Mouse (Mus musculus): ENCODE measurements around the gene Cmpk2. TPM values are rescaled to one million over a fixed set of nuclear protein-coding genes. Genes with fewer than 3 reads are reported as not detected.
"Not testable (repeated sequence)": the region's sequence is repeated elsewhere in the genome, so short reads cannot be mapped to it uniquely, and the experiment has no call there.

Gene Cmpk2
- total RNA-seq (2015; ENCODE audit: low replicate concordance): 85.9 and 123 TPM in 2 replicates
- 86.0 and 87.0 TPM in 2 replicates for total RNA-seq (2017; ENCODE audit: low replicate concordance)

DNA sequence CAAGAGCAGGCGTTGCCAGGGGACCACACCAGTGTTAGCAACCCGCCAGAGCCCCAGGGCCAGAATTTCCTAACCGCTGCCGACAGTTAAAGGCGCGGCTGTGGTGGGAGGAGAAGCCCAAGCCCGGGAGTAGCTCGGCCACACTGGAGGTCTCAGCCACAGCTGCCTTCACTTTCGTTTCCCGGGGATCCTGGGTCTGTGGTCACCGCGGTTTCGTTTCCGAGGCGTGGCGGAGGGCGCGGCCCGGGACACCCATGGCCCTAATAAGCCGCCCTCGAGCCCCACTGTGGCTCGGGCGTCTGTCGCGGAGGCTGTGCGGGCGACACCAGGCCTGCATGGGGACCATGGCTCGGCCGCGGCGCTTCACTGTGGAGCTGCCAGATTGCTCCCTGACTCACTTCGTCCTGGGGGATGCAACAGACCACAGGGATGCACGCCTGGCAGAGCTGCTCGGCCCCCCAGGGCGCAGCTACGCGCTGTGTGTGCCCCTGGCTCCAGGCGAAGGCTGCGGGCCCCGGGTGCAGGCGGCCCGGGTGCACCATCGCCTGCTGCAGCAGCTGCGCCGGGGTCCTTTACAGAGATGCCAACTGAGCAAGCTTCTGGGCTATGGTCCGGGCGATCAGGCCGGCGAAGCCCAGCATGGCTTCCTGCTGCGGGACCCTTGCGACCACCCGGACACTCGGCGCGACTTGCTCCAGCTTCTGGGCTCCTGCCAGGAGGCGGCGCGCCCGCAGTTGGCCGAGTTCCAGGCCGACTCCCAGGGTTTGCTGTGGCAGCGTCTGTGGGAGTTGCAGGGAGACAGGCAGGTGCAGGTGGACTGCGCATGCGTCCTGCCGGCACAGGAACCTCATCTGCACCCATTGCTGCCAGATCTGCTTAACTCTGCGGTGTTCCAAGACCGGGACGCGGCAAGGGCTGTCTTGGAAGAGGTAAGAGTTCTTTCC is at the start of gene Cmpk2:
Gene Cmpk2, plus strand, starts transcription at position 107 of the 944 bp plus-strand sequence.
- ATAC-seq (replicated peaks; ENCODE audit: low FRiP score, poor library complexity, severe bottlenecking): peak; percentile 73

DNA sequence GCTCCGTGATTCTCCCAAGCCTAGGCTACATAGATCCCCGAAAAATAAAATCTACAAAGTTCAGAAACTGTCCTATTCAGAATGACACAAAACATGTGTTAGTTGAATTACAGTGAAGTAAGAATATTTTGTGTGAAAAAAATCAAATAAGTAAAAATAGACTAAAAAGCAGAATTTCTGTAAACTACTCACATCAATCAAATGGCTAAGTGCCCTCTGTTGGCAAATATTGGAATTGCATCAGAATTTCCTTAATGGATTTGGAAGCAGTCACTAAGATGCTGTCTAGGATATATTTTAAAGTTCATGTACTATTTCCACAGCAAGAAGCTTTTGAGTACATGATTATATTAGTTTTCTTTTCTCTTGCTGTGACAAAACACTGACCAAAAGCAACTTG is 44.2 kb upstream of the Cmpk2 start:
- peak; percentile 71 for ATAC-seq (replicated peaks; ENCODE audit: low FRiP score, poor library complexity, severe bottlenecking)

DNA sequence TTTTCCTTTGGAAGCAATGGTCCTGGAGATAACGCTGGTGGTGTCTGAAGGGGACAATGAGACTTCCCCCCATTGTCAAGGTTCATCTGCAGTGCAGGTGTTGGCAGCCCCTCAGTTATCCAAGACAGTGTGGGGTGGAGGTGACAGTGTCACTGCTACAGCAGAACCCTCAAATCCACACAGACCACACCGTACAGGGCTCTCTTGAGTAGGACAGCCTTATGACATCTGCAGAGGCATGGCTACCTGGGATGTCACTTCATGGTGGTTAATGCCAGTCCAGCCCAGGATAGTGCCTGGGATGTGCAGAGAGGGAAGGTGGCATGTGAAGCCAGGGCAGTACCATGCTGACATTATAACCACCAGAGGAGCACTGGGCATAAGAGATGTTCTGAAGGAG is 40.2 kb upstream of the Cmpk2 start:
- not testable (repeated sequence) for ATAC-seq (replicated peaks; ENCODE audit: low FRiP score, poor library complexity, severe bottlenecking)

DNA sequence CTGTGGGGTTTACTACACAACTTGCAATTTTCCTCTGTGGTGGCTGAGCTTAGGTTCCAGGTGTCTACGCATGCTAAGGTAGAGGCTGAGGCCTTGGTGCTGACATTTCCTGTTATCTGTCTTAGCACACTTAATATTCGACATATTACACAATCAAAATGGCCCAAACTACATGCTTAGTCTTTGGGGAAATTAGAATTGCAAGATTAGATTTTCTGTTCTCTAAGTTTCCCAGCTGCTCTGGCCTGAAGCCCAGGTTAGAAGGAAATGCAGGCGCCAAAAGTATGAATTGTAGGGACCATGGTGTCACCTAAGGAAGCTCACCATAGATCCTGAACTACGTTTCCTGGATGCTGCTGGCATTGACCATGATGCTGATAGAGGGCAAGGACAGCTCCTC is 32.7 kb upstream of the Cmpk2 start:
- no peak for ATAC-seq (replicated peaks; ENCODE audit: low FRiP score, poor library complexity, severe bottlenecking)

DNA sequence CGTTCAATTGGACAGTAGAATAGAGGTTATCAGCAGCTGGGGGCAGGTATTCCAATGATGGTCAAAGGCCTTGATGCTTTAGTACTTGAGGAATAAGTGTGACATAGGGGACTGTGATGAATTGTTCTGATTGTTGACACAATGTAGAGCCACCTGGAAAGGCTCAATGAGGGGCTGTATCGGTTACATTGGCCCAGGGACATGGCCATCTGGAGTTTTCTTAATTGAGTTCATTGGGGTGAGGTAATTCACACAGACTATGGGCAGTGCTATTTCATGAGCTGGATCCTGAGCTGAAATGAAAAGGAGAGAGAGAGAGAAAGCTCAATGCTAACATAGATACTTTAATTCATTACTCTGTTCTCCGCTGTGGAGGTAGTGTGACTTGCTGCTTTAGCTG is 31.1 kb upstream of the Cmpk2 start:
- no peak for ATAC-seq (replicated peaks; ENCODE audit: low FRiP score, poor library complexity, severe bottlenecking)

DNA sequence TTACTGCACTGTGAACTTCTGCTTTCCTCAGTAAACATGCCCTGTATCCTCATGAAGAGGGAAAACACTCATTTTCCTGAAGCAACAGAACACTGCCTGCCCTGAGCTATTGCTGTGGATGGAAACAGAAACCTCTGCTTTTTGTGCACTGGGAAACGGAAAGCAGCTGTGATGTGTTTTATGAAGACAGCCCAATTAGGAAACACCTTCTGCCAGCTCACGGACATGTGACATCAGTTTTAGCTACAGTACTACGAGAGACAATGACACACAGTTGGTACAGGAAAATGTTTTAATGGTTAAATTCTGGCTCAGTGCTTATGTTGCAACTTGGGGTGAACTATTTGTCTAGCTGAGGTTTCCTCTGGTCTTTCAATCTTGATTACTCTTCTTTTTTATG is 29.6 kb upstream of the Cmpk2 start:
- no peak for ATAC-seq (replicated peaks; ENCODE audit: low FRiP score, poor library complexity, severe bottlenecking)

DNA sequence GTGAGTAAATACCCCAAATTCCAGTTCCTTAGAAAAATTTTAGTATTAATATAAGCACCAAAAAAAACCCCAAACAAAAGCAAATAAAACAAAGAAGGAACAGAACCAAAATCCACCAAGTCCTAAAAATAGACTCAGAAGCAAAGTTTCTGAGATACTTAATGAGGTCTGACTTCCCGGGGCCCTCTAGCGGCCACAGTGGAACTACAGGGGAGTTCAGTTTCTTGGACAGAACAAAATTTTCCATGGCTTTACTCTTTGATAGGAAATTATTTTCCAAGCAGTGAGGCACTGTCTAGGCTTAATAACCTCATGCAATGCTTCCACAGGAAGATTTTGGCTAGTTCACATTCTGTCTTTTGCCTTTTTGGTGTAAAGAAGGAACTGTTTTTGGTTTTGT is 24.9 kb upstream of the Cmpk2 start:
- no peak for ATAC-seq (replicated peaks; ENCODE audit: low FRiP score, poor library complexity, severe bottlenecking)

DNA sequence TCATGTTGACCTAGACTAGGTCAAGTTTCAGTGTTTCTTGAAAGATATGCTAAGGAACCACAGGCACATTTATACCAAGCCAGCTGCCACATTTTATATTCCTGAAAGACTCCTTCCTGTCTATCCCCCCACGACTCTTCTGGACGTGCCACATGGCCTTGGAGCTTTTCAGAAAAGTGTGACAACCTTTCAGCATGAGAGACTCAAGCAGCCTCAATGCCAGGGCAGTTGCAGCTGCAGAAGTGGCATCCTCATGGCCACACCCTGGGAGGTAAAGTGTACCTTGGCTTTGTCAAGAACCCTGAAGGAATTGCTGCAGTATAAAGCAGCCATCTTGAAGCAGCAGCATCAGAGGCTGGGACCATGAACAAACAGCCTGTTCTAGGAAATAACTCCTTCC is 24.5 kb upstream of the Cmpk2 start:
- no peak for ATAC-seq (replicated peaks; ENCODE audit: low FRiP score, poor library complexity, severe bottlenecking)

DNA sequence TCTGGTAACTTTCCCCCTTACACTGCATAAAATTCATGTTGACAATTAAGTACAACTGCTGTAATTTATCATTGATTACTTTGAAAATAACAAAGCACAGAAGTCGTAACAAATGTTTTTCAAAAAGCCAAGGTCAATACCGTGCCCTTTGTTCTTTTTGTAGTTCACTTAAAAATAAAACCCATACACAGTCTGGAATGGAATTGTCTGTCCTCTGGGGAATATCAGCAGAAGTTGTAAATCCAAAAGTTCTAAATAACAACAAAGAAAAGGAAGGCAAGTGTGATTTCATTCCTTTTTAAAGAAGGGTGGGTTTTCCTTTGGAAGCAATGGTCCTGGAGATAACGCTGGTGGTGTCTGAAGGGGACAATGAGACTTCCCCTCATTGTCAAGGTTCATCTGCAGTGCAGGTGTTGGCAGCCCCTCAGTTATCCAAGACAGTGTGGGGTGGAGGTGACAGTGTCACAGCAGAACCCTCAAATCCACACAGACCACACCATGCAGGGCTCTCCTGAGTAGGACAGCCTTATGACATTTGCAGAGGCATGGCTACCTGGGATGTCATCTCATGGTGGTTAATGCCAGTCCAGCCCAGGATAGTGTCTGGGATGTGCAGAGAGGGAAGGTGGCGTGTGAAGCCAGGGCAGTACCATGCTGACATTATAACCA is 22.5 kb upstream of the Cmpk2 start:
- ATAC-seq (replicated peaks; ENCODE audit: low FRiP score, poor library complexity, severe bottlenecking): no peak

DNA sequence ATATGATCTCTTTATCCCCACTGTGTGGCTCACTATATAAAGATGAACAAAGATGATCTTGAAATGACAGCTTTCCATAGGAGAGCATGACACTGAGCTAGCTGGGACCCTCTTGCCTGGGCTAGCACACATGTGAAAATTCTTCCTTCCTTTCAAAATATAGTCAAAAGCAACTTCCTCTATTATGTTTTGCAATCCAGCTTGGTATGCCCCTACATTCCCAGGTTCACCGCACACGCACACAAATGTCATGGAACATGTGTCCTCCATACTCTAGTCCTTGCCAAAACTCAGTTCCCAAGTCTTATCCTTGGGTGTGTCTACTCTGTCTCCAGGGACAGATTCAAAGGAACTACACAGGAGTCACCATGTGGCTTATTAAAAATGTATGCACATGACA is 19.5 kb upstream of the Cmpk2 start:
- no peak for ATAC-seq (replicated peaks; ENCODE audit: low FRiP score, poor library complexity, severe bottlenecking)

DNA sequence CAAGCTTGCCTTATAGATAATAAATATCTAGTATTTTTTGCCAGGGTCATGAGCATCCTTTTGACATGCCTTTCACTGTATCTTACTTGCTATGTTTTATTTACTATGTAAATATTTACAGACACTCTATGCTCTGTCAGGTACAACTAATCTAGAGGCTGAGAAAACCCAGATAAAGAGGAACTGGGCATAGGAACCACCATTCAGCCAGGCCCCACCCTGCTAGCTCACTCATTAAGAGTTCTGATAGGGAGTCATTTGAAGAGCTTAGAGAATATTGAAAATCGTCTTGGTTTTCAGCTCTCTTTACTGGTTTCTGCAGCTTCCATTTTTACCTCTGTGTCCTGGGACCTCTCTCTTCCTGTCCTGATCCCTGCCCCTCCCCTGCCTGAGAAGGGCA is 17.9 kb upstream of the Cmpk2 start:
- no peak for ATAC-seq (replicated peaks; ENCODE audit: low FRiP score, poor library complexity, severe bottlenecking)

DNA sequence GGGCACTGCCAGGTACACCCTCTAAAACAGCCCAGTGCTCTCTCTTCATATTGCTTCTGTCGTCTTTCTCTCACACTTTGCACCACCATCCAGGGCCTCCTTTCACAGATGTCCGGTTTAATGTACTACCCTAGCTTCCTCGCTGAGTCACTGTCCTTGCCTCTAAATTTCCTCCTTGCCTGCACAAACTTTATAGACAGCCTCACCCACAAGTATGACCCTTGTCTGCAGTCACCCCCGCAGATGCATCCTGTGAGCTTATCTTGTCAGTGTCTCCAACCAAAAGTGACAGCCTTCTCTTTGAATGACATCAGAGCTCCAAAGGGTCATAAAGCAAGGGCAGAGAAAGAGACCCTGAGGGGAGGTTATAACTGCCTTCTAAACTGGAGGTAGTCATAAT is 16.1 kb upstream of the Cmpk2 start:
- ATAC-seq (replicated peaks; ENCODE audit: low FRiP score, poor library complexity, severe bottlenecking): no peak

DNA sequence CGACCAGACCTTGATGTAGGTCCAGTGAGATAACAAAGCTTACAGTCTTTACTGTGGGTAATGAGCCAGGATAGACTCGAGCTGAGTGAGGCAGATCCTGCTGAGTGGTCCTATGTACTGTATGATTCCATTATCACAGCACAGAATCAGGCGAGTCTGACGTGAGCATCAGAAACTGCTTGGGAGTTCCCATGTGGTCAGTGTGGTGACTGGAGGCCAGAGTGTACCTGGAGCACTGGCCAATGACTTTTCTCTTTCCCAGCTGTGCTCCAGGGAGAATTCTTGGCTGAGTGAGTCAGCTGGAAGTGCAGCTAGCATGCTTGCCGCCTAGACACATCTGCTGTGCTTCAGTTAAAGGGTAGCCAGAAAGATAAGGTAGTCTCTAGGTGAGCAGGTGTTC is 14.3 kb upstream of the Cmpk2 start:
- ATAC-seq (replicated peaks; ENCODE audit: low FRiP score, poor library complexity, severe bottlenecking): peak; percentile 51

DNA sequence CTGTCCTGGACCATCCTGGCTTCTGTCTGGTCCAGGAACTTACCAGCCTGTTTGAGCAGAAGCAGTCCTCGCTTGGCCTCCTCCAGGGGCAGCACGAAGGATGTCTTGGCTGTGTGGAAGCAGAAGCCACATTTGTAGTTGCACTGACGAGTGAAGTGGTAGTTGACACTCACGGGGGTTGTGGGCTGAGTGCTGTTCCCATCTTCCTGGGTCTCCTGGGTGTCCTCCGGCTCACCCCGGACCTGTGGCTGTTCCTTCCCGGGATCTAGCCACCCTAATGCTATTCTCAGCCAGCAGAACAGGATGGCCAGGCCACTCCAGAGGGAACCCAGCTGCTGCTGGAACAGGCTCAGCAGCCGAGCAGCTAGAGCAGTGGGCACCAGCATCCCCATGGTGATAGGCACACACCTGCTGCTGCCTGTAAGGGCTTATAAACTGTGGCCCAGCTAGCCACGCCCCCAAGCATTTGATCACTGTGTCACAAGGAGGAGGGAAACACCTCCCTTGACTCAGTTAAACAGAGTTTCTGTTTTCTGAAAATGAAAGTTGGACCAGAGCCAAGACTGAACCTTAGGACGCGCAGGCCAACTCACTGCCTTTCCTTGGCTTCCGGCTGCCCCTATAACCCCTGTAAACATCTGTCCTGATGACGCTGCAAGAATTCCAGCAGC is 12.8 kb upstream of the Cmpk2 start, which contains the start of gene Rsad2:
Gene Rsad2, minus strand, starts transcription at position 425 of the 671 bp plus-strand sequence.
- peak; percentile 90 for ATAC-seq (replicated peaks; ENCODE audit: low FRiP score, poor library complexity, severe bottlenecking)

DNA sequence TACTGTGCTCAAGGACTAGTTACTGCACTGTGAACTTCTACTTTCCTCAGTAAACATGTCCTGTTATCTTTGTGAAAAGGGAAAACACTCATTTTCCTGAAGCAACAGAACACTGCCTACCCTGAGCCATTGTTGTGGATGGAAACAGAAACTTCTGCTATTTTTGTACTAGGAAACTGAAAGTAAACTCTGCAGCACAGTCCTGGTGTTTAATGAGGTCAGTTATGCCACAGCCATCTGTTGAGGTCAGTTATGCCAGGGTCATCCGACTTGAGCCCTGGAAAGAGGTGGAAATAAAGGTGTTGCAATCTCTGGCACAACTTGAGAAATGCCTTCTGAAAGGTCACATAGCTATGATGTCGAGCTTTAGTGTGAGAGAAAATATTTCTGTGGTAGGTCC is 8.9 kb upstream of the Cmpk2 start:
- ATAC-seq (replicated peaks; ENCODE audit: low FRiP score, poor library complexity, severe bottlenecking): no peak

DNA sequence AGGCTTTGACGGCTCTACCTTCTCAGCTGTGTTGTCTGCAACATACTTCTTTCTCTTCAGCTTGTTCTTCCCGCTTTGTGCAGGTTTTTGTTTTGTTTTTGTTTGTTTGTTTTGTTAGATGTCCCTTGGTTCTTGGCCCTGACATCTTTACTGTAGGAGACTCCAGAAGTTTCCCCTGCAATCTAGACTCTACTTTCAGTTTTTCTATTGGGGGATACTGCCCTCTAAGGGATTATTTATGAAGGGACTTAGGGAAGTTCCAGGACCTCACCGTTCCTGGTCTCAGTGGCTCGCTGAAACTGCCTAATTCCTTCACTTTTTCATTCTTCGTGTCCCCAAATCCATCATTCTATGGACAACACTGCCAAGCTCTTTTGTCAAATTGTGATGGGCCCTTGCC is 3.4 kb upstream of the Cmpk2 start:
- ATAC-seq (replicated peaks; ENCODE audit: low FRiP score, poor library complexity, severe bottlenecking): no peak

DNA sequence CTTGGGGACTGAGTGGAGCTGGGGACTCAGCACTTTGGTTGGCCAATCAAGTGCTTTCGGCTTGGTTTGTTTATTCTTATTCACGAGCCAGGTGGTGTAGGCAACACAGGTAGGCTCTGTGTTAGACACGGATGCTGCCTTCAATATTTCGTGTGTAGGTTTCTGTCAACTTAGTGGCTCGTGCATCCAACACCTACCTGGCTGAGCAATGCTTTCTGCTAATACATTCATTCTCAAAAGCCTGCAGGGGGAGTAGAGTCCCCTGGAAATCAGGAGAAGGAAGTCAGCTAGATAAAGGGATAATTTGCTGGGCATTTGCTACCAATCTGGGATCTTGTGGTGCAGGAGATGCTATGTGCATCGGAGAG is 1.0 kb downstream of the Cmpk2 start:
- peak; percentile 12; the same call in 1 of the 2 replicates for ATAC-seq (replicated peaks; ENCODE audit: low FRiP score, poor library complexity, severe bottlenecking)

DNA sequence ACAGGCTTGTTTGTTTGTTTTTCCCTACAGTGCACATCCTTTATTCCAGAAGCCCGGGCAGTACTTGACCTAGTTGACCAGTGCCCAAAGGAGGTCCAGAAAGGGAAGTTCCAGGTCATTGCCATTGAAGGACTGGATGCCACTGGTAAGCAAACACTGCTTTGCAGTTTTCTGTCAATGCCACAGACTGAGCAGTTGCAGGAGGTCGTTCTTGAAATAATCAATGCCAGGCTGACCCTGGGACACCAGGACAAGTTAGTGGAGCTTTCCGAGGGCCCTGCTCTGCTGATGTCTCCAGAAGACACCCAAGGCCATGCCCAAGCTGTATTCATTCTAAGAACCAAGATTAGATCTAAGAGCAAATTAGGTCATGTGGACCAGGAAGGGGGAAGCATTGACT is 2.4 kb downstream of the Cmpk2 start:
- ATAC-seq (replicated peaks; ENCODE audit: low FRiP score, poor library complexity, severe bottlenecking): no peak

DNA sequence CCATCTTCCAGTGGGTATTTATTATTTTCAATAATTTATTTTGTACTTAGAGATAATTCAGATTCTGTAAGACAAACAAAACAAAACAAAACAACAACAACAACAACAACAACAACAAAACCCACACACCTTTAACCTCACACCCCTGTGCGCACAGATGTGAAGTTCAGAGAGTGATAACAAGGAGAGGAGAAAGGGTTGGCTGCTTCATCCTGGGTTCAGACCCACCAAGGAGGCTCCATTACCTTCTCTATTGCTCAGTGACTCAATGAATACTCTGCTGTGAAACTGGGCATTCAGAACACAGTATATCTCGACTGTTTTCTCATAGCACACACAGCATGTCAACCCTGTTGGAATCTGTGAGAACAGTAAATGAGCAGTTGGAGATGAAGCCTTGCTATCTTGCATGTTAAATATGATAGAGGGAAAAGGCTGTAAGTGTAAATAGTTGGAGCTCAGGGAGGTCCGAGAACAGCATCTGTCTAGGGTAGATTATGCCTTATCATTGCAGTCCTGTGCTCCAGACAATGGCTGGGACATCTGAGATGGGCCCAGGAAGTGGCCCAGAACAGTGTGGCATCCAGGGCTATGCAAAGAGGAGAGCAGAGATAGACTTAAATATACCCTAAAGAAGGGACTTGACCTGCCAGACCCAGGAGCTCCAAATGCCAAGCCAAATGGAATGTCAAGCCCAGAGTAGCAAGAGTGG is 3.9 kb downstream of the Cmpk2 start:
- ATAC-seq (replicated peaks; ENCODE audit: low FRiP score, poor library complexity, severe bottlenecking): peak; percentile 70

DNA sequence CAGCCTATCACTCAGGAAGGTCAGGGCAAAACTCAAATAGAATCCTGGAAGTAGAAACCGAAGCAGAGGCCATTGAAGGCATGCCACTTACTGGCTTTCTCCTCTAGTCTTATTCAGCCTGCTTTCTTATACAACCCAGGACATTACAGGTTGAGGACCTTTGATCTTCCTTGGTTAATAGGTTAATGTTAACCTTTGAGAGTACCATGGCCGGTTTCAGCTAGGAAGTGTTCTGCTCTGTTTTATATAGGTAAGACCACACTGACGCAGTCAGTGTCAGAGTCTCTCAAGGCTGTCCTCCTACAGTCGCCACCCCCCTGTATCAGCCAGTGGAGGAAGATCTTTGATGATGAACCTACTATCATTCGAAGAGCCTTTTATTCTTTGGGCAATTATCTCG is 4.7 kb downstream of the Cmpk2 start:
- no peak for ATAC-seq (replicated peaks; ENCODE audit: low FRiP score, poor library complexity, severe bottlenecking)
